Mouse (Mus musculus) C2C12 (cell line): Measurements from ENCODE around the gene Gm47791. TPM values are rescaled to one million over a fixed set of nuclear protein-coding genes. Genes with fewer than 3 reads are reported as not detected.
A peak's percentile ranks its signal among the peaks of the same experiment; 100 is the strongest.

Experiments
- H3K27me3 ChIP-seq: one replicate; pipeline ENCODE4 v1.6.1; 2011; ENCODE audit not compliant: control insufficient read depth, insufficient read depth, insufficient read length
- H3K36me3 ChIP-seq: one replicate; pipeline ENCODE4 v1.6.1; 2011; ENCODE audit not compliant: control insufficient read depth, insufficient read depth
- H3K4me3 ChIP-seq: one replicate; pipeline ENCODE4 v1.5.1; 2011; ENCODE audit warnings: mild to moderate bottlenecking, control low read depth; ENCODE audit not compliant: poor library complexity, insufficient read depth, severe bottlenecking
- H3K79me2 ChIP-seq: one replicate; pipeline ENCODE4 v1.6.1; 2011; ENCODE audit not compliant: control insufficient read depth, insufficient read depth
- H3K79me3 ChIP-seq: one replicate; pipeline ENCODE4 v1.6.1; 2011; ENCODE audit warnings: low read depth, control low read depth
- H3ac ChIP-seq: one replicate; pipeline ENCODE3; 2011; ENCODE audit warnings: low read depth; ENCODE audit not compliant: control insufficient read depth, insufficient read length
- CEBPB ChIP-seq: IDR thresholded peaks from one replicate; pipeline ENCODE4 v1.6.1; 2011; ENCODE audit warnings: low read depth, mild to moderate bottlenecking, control low read depth, moderate library complexity
- CTCF ChIP-seq: IDR thresholded peaks from one replicate; pipeline ENCODE4 v1.5.1; 2011; ENCODE audit not compliant: control insufficient read depth, insufficient read depth, insufficient read length
- FOSL1 ChIP-seq: IDR thresholded peaks from one replicate; pipeline ENCODE4 v1.8.0; 2011; ENCODE audit warnings: mild to moderate bottlenecking, low read length; ENCODE audit not compliant: poor library complexity, insufficient read depth, severe bottlenecking
- MAX ChIP-seq: IDR thresholded peaks from one replicate; pipeline ENCODE4 v1.6.1; 2011; ENCODE audit warnings: mild to moderate bottlenecking, control low read depth
- MYOD1 ChIP-seq: IDR thresholded peaks from one replicate; pipeline ENCODE4 v1.6.1; 2011; ENCODE audit warnings: low read depth; ENCODE audit not compliant: control insufficient read depth, insufficient read length
- MYOG ChIP-seq: IDR thresholded peaks from one replicate; pipeline ENCODE4 v1.6.1; 2011; ENCODE audit not compliant: control insufficient read depth, insufficient read length; ENCODE audit errors: extremely low read depth
- USF1 ChIP-seq: IDR thresholded peaks from one replicate; pipeline ENCODE4 v1.6.1; 2011; ENCODE audit warnings: low read depth, mild to moderate bottlenecking, control low read depth, moderate library complexity
- polyA plus RNA-seq: library from polyadenylated mRNA; unstranded; fragments of >200 nt; fragmentation: generic; extraction: Trizol; gene quantifications from one replicate; pipeline ENCODE4 v1.2.1, GENCODE M21; 2012; ENCODE audit warnings: missing spikeins

The Gm47791 gene
- polyA plus RNA-seq, 1 experiment: not detected

DNA sequence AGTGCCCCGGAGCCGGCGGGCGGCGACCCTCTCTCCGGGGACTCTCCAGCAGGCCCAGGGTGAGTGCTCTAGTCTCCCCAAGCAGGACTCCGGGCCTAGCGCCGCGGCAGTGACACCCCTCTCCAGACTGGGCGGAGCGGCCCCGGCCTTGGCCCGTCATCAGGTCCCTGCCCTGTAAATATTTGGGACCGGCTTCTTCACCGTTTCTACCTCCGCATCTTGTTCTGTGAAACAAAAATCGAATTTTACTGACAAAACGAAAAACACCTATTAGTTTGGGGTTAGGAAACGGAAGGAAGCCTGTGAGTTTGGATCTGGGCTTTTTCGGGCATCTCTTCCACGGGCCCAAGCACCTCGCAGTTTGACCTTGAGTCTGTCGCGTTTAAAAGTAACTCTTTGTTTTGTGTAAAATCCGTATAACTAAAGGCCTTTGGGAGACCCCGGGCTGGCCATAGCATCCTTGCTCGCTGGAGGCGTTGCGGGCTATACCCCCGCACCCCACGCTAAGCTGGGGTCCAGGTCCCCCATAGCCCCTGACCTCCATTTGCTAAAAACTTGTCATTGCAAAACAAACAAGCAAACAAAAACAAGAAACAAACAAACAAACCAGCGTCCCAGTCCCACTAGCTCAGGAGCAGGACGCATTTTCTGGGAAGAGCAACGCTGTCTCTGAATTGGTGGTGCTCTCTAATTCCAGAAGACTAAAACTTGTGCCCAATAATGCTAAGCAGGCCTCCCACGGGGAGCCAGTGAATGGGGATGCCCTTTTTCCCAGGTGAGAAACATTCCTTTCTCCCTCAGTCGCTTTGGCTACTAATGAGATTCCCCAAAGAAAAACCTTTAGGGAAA, 45.8 kb downstream of the Gm47791 start:
- Histone ChIP-seq H3K79me3 (peaks cover 21% of the 10 kb centered on the region), H3ac (peak overlapping the region; percentile 91), H3K79me2 (peaks cover 47% of the 10 kb centered on the region), H3K27me3 (peaks cover 4% of the 10 kb centered on the region), H3K4me3 (peak overlapping the region; percentile 96), H3K36me3 (peaks cover 13% of the 10 kb centered on the region)
- TF ChIP-seq MAX: no peak
- no peak for TF ChIP-seq USF1
- no peak for TF ChIP-seq CTCF
- TF ChIP-seq MYOD1: no peak
- TF ChIP-seq CEBPB: no peak
- no peak for TF ChIP-seq FOSL1
- TF ChIP-seq MYOG: no peak

- Histone ChIP-seq H3ac (peak within 1 kb of the TSS; percentile 91), H3K79me2 (peaks cover 42% of the 10 kb centered on the region), H3K4me3 (peak within 1 kb of the TSS; percentile 96), H3K36me3 (peaks cover 5% of the 10 kb centered on the region), H3K27me3 (peaks cover 7% of the 10 kb centered on the region), H3K79me3 (peaks cover 21% of the 10 kb centered on the region)
- TF ChIP-seq MAX (peak; percentile 49), MYOD1 (no peak), FOSL1 (no peak), MYOG (no peak), CTCF (no peak), USF1 (peak; percentile 99), CEBPB (peak; percentile 3)
Observed at GRCm38 (mm10) chr1:82724339-82725025, 46.6 kb downstream of the Gm47791 start, which contains the start of gene Mff. TSS of gene Mff (plus strand) at chr1:82724890.

Other genes starting within 250 kb of the Gm47791 start
- gene Col4a4, start 184.4 kb downstream of the Gm47791 start, polyA plus RNA-seq: 0.02 TPM
- 0.01 TPM for gene Col4a3, start 184.3 kb downstream of the Gm47791 start, polyA plus RNA-seq
- 80.6 TPM for gene Mff, start 46.4 kb downstream of the Gm47791 start, polyA plus RNA-seq
- gene Tm4sf20, start 2.8 kb downstream of the Gm47791 start, polyA plus RNA-seq: not detected
- gene Agfg1, start 68.2 kb upstream of the Gm47791 start, polyA plus RNA-seq: 26.9 TPM
- gene A030005L19Rik, start 142.1 kb upstream of the Gm47791 start, polyA plus RNA-seq: 0.12 TPM
- gene A030014E15Rik, start 153.7 kb upstream of the Gm47791 start, polyA plus RNA-seq: not detected
- not detected for gene Gm6217, start 160.2 kb upstream of the Gm47791 start, polyA plus RNA-seq
- not detected for gene A030003K21Rik, start 172.1 kb upstream of the Gm47791 start, polyA plus RNA-seq
- gene Gm7544, start 184.8 kb upstream of the Gm47791 start, polyA plus RNA-seq: not detected
- gene Gm47955, start 189.0 kb upstream of the Gm47791 start, polyA plus RNA-seq: not detected
- gene Gm47959, start 229.3 kb upstream of the Gm47791 start, polyA plus RNA-seq: not detected